Mouse (Mus musculus) heart, adult 2 months (tissue): ENCODE measurements around the gene Ano2.

ENCODE experiments used
- CTCF ChIP-seq: fragments of 200-600 bp; IDR thresholded peaks from 2 replicates; pipeline ENCODE4 v1.8.1; 2022; ENCODE audit warnings: antibody characterized with exemption, mild to moderate bottlenecking, moderate library complexity
- EP300 ChIP-seq: fragments of 200-500 bp; IDR thresholded peaks from 2 replicates; pipeline ENCODE4 v1.6.1; 2011; ENCODE audit warnings: low read depth, low read length, control low read depth; ENCODE audit not compliant: insufficient read depth
- POLR2A ChIP-seq: fragments of 200-500 bp; IDR thresholded peaks from 2 replicates; pipeline ENCODE4 v1.6.1; 2011; ENCODE audit warnings: mild to moderate bottlenecking, low read depth, low read length, control low read depth; ENCODE audit not compliant: insufficient read depth

GRCm38 (mm10) chr6:125748646-125749045 lies 58.4 kb downstream of the Ano2 start:
- TF ChIP-seq POLR2A = no peak
- no peak for TF ChIP-seq CTCF
- TF ChIP-seq EP300 = no peak
